Mouse (Mus musculus) bone marrow macrophage, adult 2 months (primary cell): ENCODE measurements around the gene Lrp10.

ENCODE experiments used
- CTCF ChIP-seq: IDR thresholded peaks from 2 replicates; pipeline ENCODE4 v1.5.1; 2012; ENCODE audit warnings: low read depth, mild to moderate bottlenecking, low read length, moderate library complexity
- POLR2A ChIP-seq: IDR thresholded peaks from 2 replicates; pipeline ENCODE4 v1.6.1; 2012; ENCODE audit warnings: mild to moderate bottlenecking, low read depth, low read length, borderline replicate concordance

DNA sequence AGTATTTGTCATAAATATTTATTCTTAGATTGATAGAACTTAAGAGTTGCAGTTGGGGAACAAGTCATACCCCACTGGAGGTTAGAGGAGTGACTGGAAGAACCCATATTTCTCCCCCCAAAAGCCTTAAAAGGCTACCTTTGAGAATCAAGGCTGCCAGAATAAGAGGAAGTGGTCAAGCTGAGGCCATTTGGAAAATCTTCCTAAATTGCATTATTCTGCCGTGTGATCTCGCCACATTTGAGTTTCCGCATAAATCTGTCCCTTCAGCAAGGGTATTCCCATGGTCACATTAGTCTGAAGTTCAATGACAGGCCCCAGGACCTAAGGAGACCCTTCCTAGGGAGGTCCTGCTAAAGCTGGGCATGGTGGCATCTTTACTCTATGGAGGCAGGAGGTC is 21.4 kb upstream of the Lrp10 start:
- TF ChIP-seq CTCF (no peak), POLR2A (no peak)
